Mouse (Mus musculus) MEL (cell line): ENCODE data around the gene Olfr1360.
"Not testable (repeated sequence)": the region's sequence is repeated elsewhere in the genome, so short reads cannot be mapped to it uniquely, and the experiment has no call there.

ENCODE experiments used
- CTCF ChIP-seq, 3 experiments: IDR thresholded peaks in 2 of 3; conservative IDR thresholded peaks in 1 of 3; 2 replicates each; pipeline ENCODE4 v1.5.1; 2011 to 2012; ENCODE audit warnings: low read length in 3 of 3, low read depth in 2 of 3, mild to moderate bottlenecking in 2 of 3, improper control_type of control experiment in 1 of 3, inconsistent platforms in 1 of 3, mixed read lengths in 1 of 3, moderate library complexity in 1 of 3; ENCODE audit not compliant: control insufficient read depth in 1 of 3, insufficient read depth in 1 of 3, poor library complexity in 1 of 3, severe bottlenecking in 1 of 3
- GATA1 ChIP-seq: IDR thresholded peaks from 2 replicates; pipeline ENCODE4 v1.6.1; 2011; ENCODE audit warnings: low read depth, low read length, improper control_type of control experiment
- JUND ChIP-seq: IDR thresholded peaks from 2 replicates; pipeline ENCODE4 v1.6.1; 2011; ENCODE audit warnings: low read depth, mild to moderate bottlenecking, improper control_type of control experiment, low read length
- POLR2A ChIP-seq, 2 experiments: IDR thresholded peaks; 2 replicates each; pipeline ENCODE4 v1.6.1; 2011 to 2012; ENCODE audit warnings: low read length in 2 of 2, mild to moderate bottlenecking in 2 of 2, control low read depth in 1 of 2, improper control_type of control experiment in 1 of 2, low read depth in 1 of 2, moderate library complexity in 1 of 2; ENCODE audit not compliant: control insufficient read depth in 1 of 2, insufficient read depth in 1 of 2, poor library complexity in 1 of 2
- USF2 ChIP-seq, 2 experiments: IDR thresholded peaks; 2 replicates each; pipeline ENCODE4 v1.6.1; 2011 to 2012; ENCODE audit warnings: improper control_type of control experiment in 2 of 2, low read length in 2 of 2, borderline replicate concordance in 1 of 2, inconsistent platforms in 1 of 2, low read depth in 1 of 2, mild to moderate bottlenecking in 1 of 2; ENCODE audit not compliant: insufficient read depth in 1 of 2
- ZC3H11A ChIP-seq: IDR thresholded peaks from 2 replicates; pipeline ENCODE4 v1.6.1; 2012; ENCODE audit warnings: low read depth, mild to moderate bottlenecking, inconsistent platforms, low read length, improper control_type of control experiment

DNA sequence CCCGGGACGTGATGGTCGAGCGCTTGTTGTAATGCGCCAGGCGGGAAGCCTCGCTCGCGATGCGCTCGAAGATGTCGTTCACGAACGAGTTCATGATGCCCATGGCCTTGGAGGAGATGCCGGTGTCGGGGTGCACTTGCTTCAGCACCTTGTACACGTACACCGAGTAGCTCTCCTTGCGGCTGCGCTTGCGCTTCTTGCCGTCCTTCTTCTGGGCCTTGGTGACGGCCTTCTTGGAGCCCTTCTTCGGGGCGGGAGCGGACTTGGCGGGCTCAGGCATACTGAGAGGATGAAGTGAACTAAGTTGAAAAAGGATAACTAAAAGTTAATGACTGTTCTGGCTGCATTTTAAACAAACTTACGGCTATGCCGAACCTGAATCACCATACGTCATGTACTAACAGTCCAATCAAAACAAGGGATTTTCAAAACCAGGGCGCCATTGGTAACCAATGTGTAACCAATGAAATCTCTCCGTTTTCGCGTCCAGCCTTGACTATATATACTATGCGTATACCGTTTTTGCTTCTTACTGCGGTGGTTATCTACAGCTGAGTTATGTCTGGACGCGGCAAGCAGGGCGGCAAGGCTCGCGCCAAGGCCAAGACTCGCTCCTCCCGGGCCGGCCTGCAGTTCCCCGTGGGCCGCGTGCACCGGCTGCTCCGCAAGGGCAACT is 38.8 kb upstream of the Olfr1360 start, which contains the start of the genes Hist1h2bl and Hist1h2ai:
- peak in 1 of 2 experiments; percentile 80; a peak in 3 of 4 replicates for TF ChIP-seq POLR2A (IDR thresholded peaks at IDR 0.05; ENCODE audit: control insufficient read depth in 1 of 2, insufficient read depth in 1 of 2, low read depth in 1 of 2, low read length in 2 of 2, poor library complexity in 1 of 2)
- not testable (repeated sequence) for TF ChIP-seq CTCF (IDR thresholded peaks at IDR 0.05 in 2 of 3, conservative IDR thresholded peaks at IDR 0.05 in 1 of 3; ENCODE audit: control insufficient read depth in 1 of 3, insufficient read depth in 1 of 3, low read depth in 2 of 3, low read length in 3 of 3, poor library complexity in 1 of 3, severe bottlenecking in 1 of 3); ZC3H11A; GATA1; JUND; USF2 (IDR thresholded peaks at IDR 0.05; ENCODE audit: borderline replicate concordance in 1 of 2, insufficient read depth in 1 of 2, low read depth in 1 of 2, low read length in 2 of 2)
